Mouse (Mus musculus) activated CD4-positive, CD25-positive, alpha-beta regulatory T cell (primary cell): ENCODE data around the gene Krtap19-2. TPM values are rescaled to one million over a fixed set of nuclear protein-coding genes. Genes with fewer than 3 reads are reported as not detected.

ENCODE experiments used
- polyA plus RNA-seq, 2 experiments: library from polyadenylated mRNA; unstranded; fragments of 100-300 nt; shearing (Covaris generic); gene quantifications; one replicate each; pipeline ENCODE4 v1.2.1; 2017

Gene Krtap19-2
- not detected for polyA plus RNA-seq

DNA sequence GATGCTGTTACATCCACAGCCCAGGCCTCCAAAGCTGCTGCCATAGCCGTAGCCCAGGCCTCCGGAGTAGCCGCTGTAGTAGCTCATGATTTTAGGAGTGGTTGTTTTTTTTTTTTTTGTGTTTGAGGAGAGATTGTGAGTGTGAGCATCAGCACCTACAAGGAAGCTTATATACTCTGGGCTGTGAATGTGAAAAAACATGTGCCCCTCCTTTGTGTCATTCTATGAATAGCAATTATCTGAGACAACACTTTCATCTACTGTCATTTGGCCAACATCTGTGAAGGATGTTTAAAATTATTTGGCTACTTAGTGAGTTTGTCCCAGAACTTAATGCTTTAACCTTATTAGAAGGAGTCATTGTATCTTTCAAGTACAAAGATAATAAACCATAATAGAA, at the start of gene Krtap19-2:
TSS of gene Krtap19-2 (minus strand) at position 101 of the 400 bp plus-strand sequence.

DNA sequence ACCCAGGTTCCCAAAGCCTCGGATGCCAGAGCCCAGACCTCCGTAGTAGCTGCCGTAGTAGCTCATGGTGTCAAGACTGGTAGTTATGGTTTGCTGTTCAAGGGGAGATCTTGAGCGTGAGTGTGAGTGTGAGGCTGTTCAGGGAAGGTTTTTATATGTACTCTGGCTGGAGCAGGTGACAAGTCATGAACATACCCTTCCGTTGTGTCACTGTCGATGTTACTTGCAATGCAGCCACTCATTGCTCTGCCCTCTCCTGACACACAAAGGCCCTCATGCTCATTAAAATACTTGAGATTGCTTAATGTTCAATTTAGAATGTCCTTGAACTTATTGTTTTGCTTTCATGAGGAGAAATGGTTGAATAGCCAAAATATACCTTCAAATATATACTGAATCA, 22.3 kb upstream of the Krtap19-2 start, which contains the start of gene Krtap19-5:
TSS of gene Krtap19-5 (minus strand) at position 101 of the 400 bp plus-strand sequence.

DNA sequence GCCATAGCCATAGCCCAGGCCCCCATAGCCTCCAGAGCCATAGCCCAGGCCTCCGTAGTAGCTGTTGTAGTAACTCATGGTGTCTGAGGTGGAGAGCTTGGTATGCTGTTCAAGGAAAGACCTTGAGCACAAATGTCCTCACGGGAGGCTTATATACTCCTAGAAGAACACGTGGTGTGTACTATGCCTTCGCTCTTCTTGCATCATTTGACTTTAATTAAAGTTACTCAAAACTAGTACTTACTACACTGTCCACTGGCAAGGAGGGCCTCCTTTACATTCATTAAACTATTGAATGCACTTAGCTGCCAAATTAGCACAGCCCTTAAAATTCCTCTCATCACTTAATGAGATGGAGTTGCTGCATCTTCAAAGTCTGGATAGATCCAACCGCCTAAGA, 10.9 kb upstream of the Krtap19-2 start, which contains the start of gene Krtap19-4:
TSS of gene Krtap19-4 (minus strand) at position 101 of the 400 bp plus-strand sequence.

DNA sequence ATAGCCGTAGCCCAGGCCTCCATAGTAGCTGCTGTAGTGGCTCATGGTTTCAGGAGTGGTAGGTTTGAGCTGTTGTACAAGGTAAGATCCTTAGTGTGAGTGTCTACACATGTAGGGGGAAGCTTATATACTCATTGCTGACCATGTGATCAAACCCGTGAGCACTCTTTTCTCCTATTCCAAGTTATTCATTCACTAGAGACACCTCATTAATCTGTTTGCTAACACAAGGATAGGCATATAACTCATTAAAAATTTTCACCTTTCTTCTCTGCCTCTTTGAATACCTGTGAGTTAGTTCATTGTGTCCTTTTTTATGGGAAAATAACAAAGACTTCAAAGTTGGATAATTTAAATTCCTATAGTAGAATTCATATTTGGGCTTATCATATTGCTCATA, 3.9 kb upstream of the Krtap19-2 start, which contains the start of gene Krtap19-3:
TSS of gene Krtap19-3 (minus strand) at position 101 of the 400 bp plus-strand sequence.

DNA sequence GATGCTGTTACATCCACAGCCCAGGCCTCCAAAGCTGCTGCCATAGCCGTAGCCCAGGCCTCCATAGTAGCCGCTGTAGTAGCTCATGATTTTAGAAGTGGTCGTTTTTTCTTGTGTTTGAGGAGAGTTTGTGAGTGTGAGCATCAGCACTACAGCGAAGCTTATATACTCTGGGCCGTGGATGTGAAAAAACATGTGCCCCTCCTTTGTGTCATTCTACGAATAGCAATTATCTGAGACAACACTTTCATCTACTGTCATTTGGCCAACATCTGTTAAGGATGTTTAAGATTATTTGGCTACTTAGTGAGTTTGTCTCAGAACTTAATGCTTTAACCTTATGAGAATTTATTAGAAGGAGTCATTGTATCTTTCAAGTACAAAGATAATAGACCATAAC, 4.8 kb downstream of the Krtap19-2 start, which contains the start of gene Krtap19-1:
TSS of gene Krtap19-1 (minus strand) at position 101 of the 400 bp plus-strand sequence.

DNA sequence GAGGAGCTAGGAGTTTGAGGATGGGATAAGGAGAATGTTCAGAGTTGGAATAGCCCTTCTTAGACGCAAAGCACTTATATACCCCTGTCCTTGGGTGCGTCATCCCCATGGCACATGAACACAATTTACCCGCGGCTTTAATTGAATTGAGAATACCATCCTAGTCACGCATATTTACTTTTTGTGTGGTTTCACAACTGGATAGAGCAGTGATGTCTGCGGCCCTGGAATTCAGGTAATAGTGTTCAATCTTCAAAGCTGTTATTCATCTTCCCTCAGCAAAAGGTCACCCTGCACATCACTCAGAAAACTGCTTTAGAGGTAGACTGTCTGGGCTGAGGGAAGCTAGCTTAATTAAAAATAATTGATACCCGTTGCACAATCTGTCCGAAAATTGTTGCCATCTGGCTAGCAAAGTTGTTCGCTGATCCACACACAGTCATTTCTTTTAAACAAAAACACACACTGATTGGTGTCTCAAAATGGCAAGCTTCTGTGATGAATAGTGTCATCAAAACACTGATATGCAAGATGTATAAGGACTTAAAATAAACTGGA, 47.9 kb downstream of the Krtap19-2 start, which contains the start of gene Krtap14:
TSS of gene Krtap14 (minus strand) at position 51 of the 558 bp plus-strand sequence.

Other genes with a start within 250 kb of the Krtap19-2 start
- gene 2310079G19Rik, start 246.6 kb downstream of the Krtap19-2 start, polyA plus RNA-seq, result not detected
- gene Krtap26-1, start 226.5 kb downstream of the Krtap19-2 start, polyA plus RNA-seq, result under 1 TPM in 1 of 2 experiments, not detected in 1; 0.18 TPM
- not detected for gene Krtap27-1, start 202.6 kb downstream of the Krtap19-2 start, polyA plus RNA-seq
- under 1 TPM in 1 of 2 experiments, not detected in 1; 0.37 TPM for gene 2310061N02Rik, start 166.3 kb downstream of the Krtap19-2 start, polyA plus RNA-seq
- gene Krtap13-1, start 145.4 kb downstream of the Krtap19-2 start, polyA plus RNA-seq, result not detected
- gene Krtap13, start 122.6 kb downstream of the Krtap19-2 start, polyA plus RNA-seq, result not detected
- under 1 TPM in 1 of 2 experiments, not detected in 1; 0.37 TPM for gene 2310034C09Rik, start 115.4 kb downstream of the Krtap19-2 start, polyA plus RNA-seq
- gene 2310057N15Rik, start 100.1 kb downstream of the Krtap19-2 start, polyA plus RNA-seq, result not detected
- not detected for gene Gm5965, start 96.4 kb downstream of the Krtap19-2 start, polyA plus RNA-seq
- not detected for gene Gm20741, start 62.0 kb downstream of the Krtap19-2 start, polyA plus RNA-seq
- not detected for gene Krtap15, start 54.1 kb downstream of the Krtap19-2 start, polyA plus RNA-seq
- gene Krtap14, start 48.1 kb downstream of the Krtap19-2 start, polyA plus RNA-seq, result not detected
- not detected for gene Krtap19-1, start 4.9 kb downstream of the Krtap19-2 start, polyA plus RNA-seq
- not detected for gene Krtap19-3, start 3.8 kb upstream of the Krtap19-2 start, polyA plus RNA-seq
- not detected for gene Krtap19-4, start 10.8 kb upstream of the Krtap19-2 start, polyA plus RNA-seq
- not detected for gene Krtap19-5, start 22.2 kb upstream of the Krtap19-2 start, polyA plus RNA-seq
- not detected for gene Krtap19-9b, start 58.0 kb upstream of the Krtap19-2 start, polyA plus RNA-seq
- not detected for gene Krtap16-3, start 88.6 kb upstream of the Krtap19-2 start, polyA plus RNA-seq
- gene Krtap22-2, start 136.5 kb upstream of the Krtap19-2 start, polyA plus RNA-seq, result not detected
- not detected for gene Gm10229, start 141.0 kb upstream of the Krtap19-2 start, polyA plus RNA-seq
- not detected for gene Krtap6-1, start 157.4 kb upstream of the Krtap19-2 start, polyA plus RNA-seq
- gene Gm10228, start 167.2 kb upstream of the Krtap19-2 start, polyA plus RNA-seq, result not detected
- not detected for gene Krtap6-5, start 173.6 kb upstream of the Krtap19-2 start, polyA plus RNA-seq
- gene 1110025L11Rik, start 189.7 kb upstream of the Krtap19-2 start, polyA plus RNA-seq, result not detected
- gene Krtap6-3, start 209.7 kb upstream of the Krtap19-2 start, polyA plus RNA-seq, result not detected